Mouse (Mus musculus): ENCODE data around the gene Dcst2. TPM values are rescaled to one million over a fixed set of nuclear protein-coding genes. Genes with fewer than 3 reads are reported as not detected.

The Dcst2 gene
- total and polyA plus RNA-seq, 3 experiments, result 0.06 TPM; not detected in 2

DNA sequence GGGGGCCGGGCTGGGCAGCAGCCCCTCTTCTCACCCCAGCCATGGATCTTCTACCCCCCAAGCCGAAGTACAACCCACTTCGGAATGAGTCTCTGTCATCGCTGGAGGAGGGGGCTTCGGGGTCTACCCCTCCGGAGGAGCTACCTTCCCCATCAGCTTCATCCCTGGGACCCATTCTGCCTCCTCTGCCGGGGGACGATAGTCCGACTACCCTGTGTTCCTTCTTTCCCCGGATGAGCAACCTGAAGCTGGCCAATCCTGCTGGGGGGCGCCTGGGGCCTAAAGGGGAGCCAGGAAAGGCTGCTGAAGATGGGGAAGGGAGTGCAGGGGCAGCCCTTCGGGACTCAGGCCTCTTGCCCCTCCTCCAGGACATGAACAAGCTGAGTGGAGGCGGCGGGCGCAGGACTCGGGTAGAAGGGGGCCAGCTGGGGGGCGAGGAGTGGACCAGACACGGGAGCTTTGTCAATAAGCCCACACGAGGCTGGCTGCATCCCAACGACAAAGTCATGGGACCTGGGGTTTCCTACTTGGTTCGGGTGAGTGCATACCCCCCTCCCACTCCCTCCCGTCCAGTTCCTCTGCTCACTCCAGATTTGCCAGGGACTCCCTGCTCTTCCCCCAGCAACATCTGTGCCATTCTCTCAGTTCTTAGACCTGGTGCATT lies 60.2 kb downstream of the Dcst2 start:
- H3K27me3 ChIP-seq (ENCODE audit: control insufficient read depth in 1 of 2, insufficient read depth in 2 of 2, low read length in 2 of 2), result no peaks in the 10 kb centered on the region
- no peaks in the 10 kb centered on the region for H3K9me3 ChIP-seq (replicated peaks; ENCODE audit: insufficient read depth, low read length)
- DNase-seq (ENCODE audit: low read depth, low spot score), result no peak
- TF ChIP-seq GABPA (IDR thresholded peaks at IDR 0.05; ENCODE audit: low read depth, low read length) (no peak), RCOR1 (IDR thresholded peaks at IDR 0.05; ENCODE audit: low read depth, low read length) (no peak), USF2 (IDR thresholded peaks at IDR 0.05; ENCODE audit: borderline replicate concordance in 1 of 2, insufficient read depth in 1 of 2, low read depth in 1 of 2, low read length in 2 of 2) (no peak), ZMIZ1 (IDR thresholded peaks at IDR 0.05; ENCODE audit: low read depth, low read length) (no peak), SIN3A (IDR thresholded peaks at IDR 0.05; ENCODE audit: low read length) (no peak), RAD21 (IDR thresholded peaks at IDR 0.05; ENCODE audit: low read depth, low read length) (no peak), POLR2A (IDR thresholded peaks at IDR 0.05; ENCODE audit: control insufficient read depth in 1 of 2, insufficient read depth in 1 of 2, low read depth in 1 of 2, low read length in 2 of 2, poor library complexity in 1 of 2) (no peak), TBP (IDR thresholded peaks at IDR 0.05; ENCODE audit: low read depth, low read length) (no peak), MAZ (IDR thresholded peaks at IDR 0.05; ENCODE audit: low read depth, low read length) (no peak; the same call in 1 of the 2 replicates), ZKSCAN1 (IDR thresholded peaks at IDR 0.05; ENCODE audit: low read depth, low read length) (no peak), EP300 (IDR thresholded peaks at IDR 0.05; ENCODE audit: low read depth in 1 of 2, low read length in 2 of 2) (no peak), TCF12 (IDR thresholded peaks at IDR 0.05; ENCODE audit: low read depth, low read length) (no peak)
- no peak overlapping the region for H3K9ac ChIP-seq (ENCODE audit: control insufficient read depth, low read depth, low read length, poor library complexity, severe bottlenecking)
- H3K4me3 ChIP-seq (ENCODE audit: control insufficient read depth in 1 of 2, insufficient read depth in 1 of 2, low read depth in 2 of 2, low read length in 2 of 2), result no peak overlapping the region
- H3K36me3 ChIP-seq (ENCODE audit: control insufficient read depth in 1 of 2, insufficient read depth in 2 of 2, low read length in 2 of 2), result peaks cover 9 to 51% of the 10 kb centered on the region in 2 experiments
- peaks cover 35% of the 10 kb centered on the region for H3K79me2 ChIP-seq (ENCODE audit: control insufficient read depth, insufficient read depth, low read length, poor library complexity)
- H3K27ac ChIP-seq (ENCODE audit: control insufficient read depth, low read depth, low read length), result no peak overlapping the region
- peaks cover 25 to 51% of the 10 kb centered on the region in 2 experiments for H3K4me1 ChIP-seq (ENCODE audit: control insufficient read depth in 1 of 2, insufficient read depth in 2 of 2, low read length in 2 of 2)

DNA sequence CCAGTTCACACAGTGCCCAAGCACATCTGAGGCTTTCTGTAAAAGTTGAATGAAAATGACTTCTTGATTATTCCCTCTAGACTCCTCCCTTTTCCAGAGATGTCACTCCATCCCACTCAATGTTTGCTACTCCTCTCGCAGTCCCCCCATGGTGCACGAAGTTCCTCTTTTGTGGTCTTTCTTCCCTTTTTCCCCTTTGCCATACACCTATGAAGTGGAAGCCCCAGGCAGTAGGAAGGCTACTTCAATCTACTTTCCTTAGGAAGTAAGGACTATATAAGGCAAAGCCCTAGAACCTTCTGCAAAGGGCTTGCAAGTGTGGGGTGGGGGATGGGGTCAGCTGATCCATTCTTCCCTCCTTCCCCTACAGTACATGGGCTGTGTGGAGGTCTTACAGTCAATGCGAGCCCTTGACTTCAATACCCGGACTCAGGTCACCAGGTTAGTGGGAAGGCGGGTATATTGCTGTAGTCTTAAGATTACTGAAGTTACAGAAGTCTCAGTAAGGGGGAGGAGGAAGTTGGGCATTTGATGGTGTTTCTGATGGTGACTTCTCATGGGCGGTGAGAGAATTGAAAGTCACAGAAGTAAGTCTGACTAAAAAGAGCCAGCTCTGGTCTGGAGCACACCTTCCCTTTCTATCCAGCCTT lies 60.9 kb downstream of the Dcst2 start:
- Histone ChIP-seq H3K9me3 (replicated peaks; ENCODE audit: insufficient read depth, low read length) (no peaks in the 10 kb centered on the region), H3K27ac (ENCODE audit: control insufficient read depth, low read depth, low read length) (no peak overlapping the region), H3K4me1 (ENCODE audit: control insufficient read depth in 1 of 2, insufficient read depth in 2 of 2, low read length in 2 of 2) (peaks cover 23 to 51% of the 10 kb centered on the region in 2 experiments), H3K79me2 (ENCODE audit: control insufficient read depth, insufficient read depth, low read length, poor library complexity) (peaks cover 28% of the 10 kb centered on the region), H3K4me3 (ENCODE audit: control insufficient read depth in 1 of 2, insufficient read depth in 1 of 2, low read depth in 2 of 2, low read length in 2 of 2) (no peak overlapping the region), H3K27me3 (ENCODE audit: control insufficient read depth in 1 of 2, insufficient read depth in 2 of 2, low read length in 2 of 2) (no peaks in the 10 kb centered on the region), H3K9ac (ENCODE audit: control insufficient read depth, low read depth, low read length, poor library complexity, severe bottlenecking) (no peak overlapping the region), H3K36me3 (ENCODE audit: control insufficient read depth in 1 of 2, insufficient read depth in 2 of 2, low read length in 2 of 2) (peaks cover 9 to 48% of the 10 kb centered on the region in 2 experiments)
- DNase-seq (ENCODE audit: low read depth, low spot score), result peak; percentile 66
- TF ChIP-seq MXI1 (IDR thresholded peaks at IDR 0.05; ENCODE audit: low read depth, low read length) (no peak), EP300 (IDR thresholded peaks at IDR 0.05; ENCODE audit: low read depth in 1 of 2, low read length in 2 of 2) (peak in 1 of 2 experiments; percentile 19; a peak in 1 of 4 replicates), TBP (IDR thresholded peaks at IDR 0.05; ENCODE audit: low read depth, low read length) (no peak)
